Mouse (Mus musculus): ENCODE results near the gene Myo1e. TPM values are rescaled to one million over a fixed set of nuclear protein-coding genes. Genes with fewer than 3 reads are reported as not detected.
"Not testable (repeated sequence)": the region's sequence is repeated elsewhere in the genome, so short reads cannot be mapped to it uniquely, and the experiment has no call there.

The Myo1e gene
- total RNA-seq, 2 experiments from 2014 or later = 5.7 to 11.7 TPM

GRCm38 (mm10) chr9:70246427-70246826 is 39.3 kb downstream of the Myo1e start:
- Histone ChIP-seq H3K4me3 (no peak overlapping the region), H3K27ac (no peak overlapping the region)
- intact Hi-C loops (cut with DNase I) = loop anchor here (5.0 kb wide), 1 partner anchor 34 kb away; no protein-coding TSS in a partner anchor
- DNase-seq = no peak
- no peak for TF ChIP-seq CTCF (IDR thresholded peaks at IDR 0.05)

- H3K4me3 ChIP-seq = no peak overlapping the region
Measured at GRCm38 (mm10) chr9:70248046-70248445, 40.9 kb downstream of the Myo1e start.

GRCm38 (mm10) chr9:70248826-70249225 is 41.7 kb downstream of the Myo1e start:
- TF ChIP-seq CTCF (IDR thresholded peaks at IDR 0.05) = no peak
- H3K4me3 ChIP-seq = no peak overlapping the region
- intact Hi-C loops (cut with DNase I) = loop anchor here (5.0 kb wide), 1 partner anchor 37 kb away; no protein-coding TSS in a partner anchor
- H3K27ac ChIP-seq = peak overlapping the region; percentile 62
- DNase-seq = no peak

More at GRCm38 (mm10) chr9:70248046-70248445, 40.9 kb downstream of the Myo1e start:
- H3K27ac ChIP-seq = no peak overlapping the region
- peak; percentile 57 for DNase-seq
- TF ChIP-seq CTCF (IDR thresholded peaks at IDR 0.05) = no peak
- intact Hi-C loops (cut with DNase I) = loop anchor here (5.0 kb wide), 1 partner anchor 36 kb away; no protein-coding TSS in a partner anchor

- no peak for TF ChIP-seq CTCF (IDR thresholded peaks at IDR 0.05)
- Histone ChIP-seq H3K4me3 (no peak overlapping the region), H3K27ac (peak overlapping the region; percentile 62)
- DNase-seq = peak; percentile 77
- intact Hi-C loops (cut with DNase I) = loop anchor here (5.0 kb wide), 1 partner anchor 38 kb away; no protein-coding TSS in a partner anchor
Measured at GRCm38 (mm10) chr9:70249881-70250681, 42.9 kb downstream of the Myo1e start.

- intact Hi-C loops (cut with DNase I) = no loop called here
- H3K27ac ChIP-seq = peak overlapping the region; percentile 62
- DNase-seq = peak; percentile 49
- no peak overlapping the region for H3K4me3 ChIP-seq
- no peak for TF ChIP-seq CTCF (IDR thresholded peaks at IDR 0.05)
Measured at GRCm38 (mm10) chr9:70251441-70251985, 44.4 kb downstream of the Myo1e start.

GRCm38 (mm10) chr9:70253016-70253415 is 45.9 kb downstream of the Myo1e start:
- H3K4me3 ChIP-seq = no peak overlapping the region
- no peak for TF ChIP-seq CTCF (IDR thresholded peaks at IDR 0.05)
- intact Hi-C loops (cut with DNase I) = no loop called here
- no peak overlapping the region for H3K27ac ChIP-seq
- DNase-seq = no peak

GRCm38 (mm10) chr9:70255005-70255404 is 47.9 kb downstream of the Myo1e start:
- DNase-seq = peak; percentile 47
- TF ChIP-seq CTCF (IDR thresholded peaks at IDR 0.05) = no peak
- intact Hi-C loops (cut with DNase I) = no loop called here
- H3K27ac ChIP-seq = peak overlapping the region; percentile 58
- no peak overlapping the region for H3K4me3 ChIP-seq

GRCm38 (mm10) chr9:70256027-70256426 is 48.9 kb downstream of the Myo1e start:
- intact Hi-C loops (cut with DNase I); H3K4me3 ChIP-seq; H3K27ac ChIP-seq; DNase-seq: not testable (repeated sequence)

- no peak for DNase-seq
- TF ChIP-seq CTCF (IDR thresholded peaks at IDR 0.05) = no peak
- Histone ChIP-seq H3K27ac (peak overlapping the region; percentile 55), H3K4me3 (no peak overlapping the region)
- intact Hi-C loops (cut with DNase I) = no loop called here
Measured at GRCm38 (mm10) chr9:70257289-70258101, 50.3 kb downstream of the Myo1e start.

- intact Hi-C loops (cut with DNase I) = loop anchor here (2.0 to 5.0 kb wide), 2 partner anchors 50 to 67 kb away; no protein-coding TSS in a partner anchor
- DNase-seq = no peak
- no peak for TF ChIP-seq CTCF (IDR thresholded peaks at IDR 0.05)
- peak overlapping the region; percentile 67 for H3K27ac ChIP-seq
- 0 out of 2 replicates have a peak overlapping the region, but pooled peaks have one; percentile 3 for H3K4me3 ChIP-seq
Measured at GRCm38 (mm10) chr9:70260324-70260841, 53.2 kb downstream of the Myo1e start.

- no peak for DNase-seq
- intact Hi-C loops (cut with DNase I) = loop anchor here (2.0 to 5.0 kb wide), 2 partner anchors 51 to 66 kb away; no protein-coding TSS in a partner anchor
- Histone ChIP-seq H3K27ac (peak overlapping the region; percentile 67), H3K4me3 (no peak overlapping the region)
- TF ChIP-seq CTCF (IDR thresholded peaks at IDR 0.05) = no peak
Measured at GRCm38 (mm10) chr9:70261646-70262045, 54.5 kb downstream of the Myo1e start.

- DNase-seq = no peak
- no peak for TF ChIP-seq CTCF (IDR thresholded peaks at IDR 0.05)
- H3K4me3 ChIP-seq = peak overlapping the region; percentile 51
- intact Hi-C loops (cut with DNase I) = loop anchor here (5.0 kb wide), 1 partner anchor 64 kb away; no protein-coding TSS in a partner anchor
- peak overlapping the region; percentile 83 for H3K27ac ChIP-seq
Measured at GRCm38 (mm10) chr9:70263134-70263533, 56.0 kb downstream of the Myo1e start.
